Mouse (Mus musculus) CH12.LX (cell line): ENCODE data around the gene Olfr635. TPM values are rescaled to one million over a fixed set of nuclear protein-coding genes. Genes with fewer than 3 reads are reported as not detected.

Source experiments
- DNase-seq: peaks from one replicate; pipeline ENCODE4 v3.0.0-alpha.2; 2013; ENCODE audit errors: extremely low read depth
- H3K27ac ChIP-seq: 2 replicates; pipeline ENCODE4 v1.5.1; 2012; ENCODE audit warnings: low read depth, mild to moderate bottlenecking, control low read depth, moderate library complexity; ENCODE audit not compliant: insufficient read depth
- H3K27me3 ChIP-seq: replicated peaks from 2 replicates; pipeline ENCODE3; 2012; ENCODE audit warnings: inconsistent platforms
- H3K36me3 ChIP-seq, 2 experiments: replicated peaks in 1 of 2; 2 replicates each; pipeline versions ENCODE3 to v1.6.1; 2012; ENCODE audit warnings: inconsistent platforms in 1 of 2, low read length in 1 of 2, mild to moderate bottlenecking in 1 of 2, mixed read lengths in 1 of 2, moderate library complexity in 1 of 2; ENCODE audit not compliant: control insufficient read depth in 1 of 2, insufficient read depth in 1 of 2
- H3K4me1 ChIP-seq, 2 experiments: 2 replicates each; pipeline ENCODE4 v1.6.1; 2012; ENCODE audit warnings: inconsistent platforms in 1 of 2, moderate library complexity in 1 of 2; ENCODE audit not compliant: insufficient read depth in 2 of 2, control insufficient read depth in 1 of 2
- H3K4me2 ChIP-seq: 2 replicates; pipeline ENCODE4 v1.6.1; 2012; ENCODE audit warnings: low read depth, mild to moderate bottlenecking, control low read depth; ENCODE audit not compliant: poor library complexity, insufficient read depth, severe bottlenecking
- H3K4me3 ChIP-seq, 3 experiments: fragments of 150-350 bp in 1 of 3; sonication (generic) in 1 of 3; replicated peaks in 1 of 3; 2 replicates each; pipeline versions ENCODE3 to v1.5.1; 2011 to 2012; ENCODE audit warnings: low read depth in 2 of 3, low read length in 2 of 3, mild to moderate bottlenecking in 2 of 3, moderate library complexity in 2 of 3, control low read depth in 1 of 3, improper control_type of control experiment in 1 of 3, inconsistent platforms in 1 of 3, mixed read lengths in 1 of 3; ENCODE audit not compliant: poor library complexity in 1 of 3
- H3K79me2 ChIP-seq: replicated peaks from 2 replicates; pipeline ENCODE4 v1.6.1; 2012; ENCODE audit warnings: mild to moderate bottlenecking, moderate library complexity; ENCODE audit not compliant: control insufficient read depth, poor library complexity, insufficient read depth, severe bottlenecking; ENCODE audit errors: extremely low read depth
- H3K9ac ChIP-seq: 2 replicates; pipeline ENCODE4 v1.6.1; 2012; ENCODE audit warnings: low read depth, mild to moderate bottlenecking, control low read depth, moderate library complexity; ENCODE audit not compliant: insufficient read depth
- H3K9me3 ChIP-seq: replicated peaks from 2 replicates; pipeline ENCODE3; 2012; ENCODE audit warnings: low read length, inconsistent platforms, mixed read lengths
- CHD2 ChIP-seq: IDR thresholded peaks from 2 replicates; pipeline ENCODE4 v1.6.1; 2011; ENCODE audit warnings: low read length, improper control_type of control experiment
- CTCF ChIP-seq, 2 experiments: IDR thresholded peaks in 1 of 2; conservative IDR thresholded peaks in 1 of 2; 2 replicates each; pipeline ENCODE4 v1.5.1; 2011 to 2012; ENCODE audit warnings: low read depth in 2 of 2, low read length in 2 of 2, improper control_type of control experiment in 1 of 2, inconsistent platforms in 1 of 2, mild to moderate bottlenecking in 1 of 2, moderate library complexity in 1 of 2
- ELF1 ChIP-seq: IDR thresholded peaks from 2 replicates; pipeline ENCODE4 v1.6.1; 2014; ENCODE audit warnings: low read depth, mild to moderate bottlenecking, inconsistent platforms, low read length, improper control_type of control experiment
- EP300 ChIP-seq: IDR thresholded peaks from 2 replicates; pipeline ENCODE4 v1.6.1; 2011; ENCODE audit warnings: low read length, improper control_type of control experiment
- IRF4 ChIP-seq: IDR thresholded peaks from 2 replicates; pipeline ENCODE4 v1.6.1; 2014; ENCODE audit warnings: low read depth, mild to moderate bottlenecking, inconsistent platforms, low read length, improper control_type of control experiment
- JUN ChIP-seq: IDR thresholded peaks from 2 replicates; pipeline ENCODE4 v1.6.1; 2011; ENCODE audit warnings: low read depth, mild to moderate bottlenecking, low read length, improper control_type of control experiment, moderate library complexity; ENCODE audit not compliant: insufficient read depth
- MAZ ChIP-seq: IDR thresholded peaks from 2 replicates; pipeline ENCODE4 v1.6.1; 2012; ENCODE audit warnings: low read depth, mild to moderate bottlenecking, inconsistent platforms, low read length, improper control_type of control experiment, moderate library complexity
- MEF2A ChIP-seq: IDR thresholded peaks from 2 replicates; pipeline ENCODE4 v1.6.1; 2014; ENCODE audit warnings: low read depth, mild to moderate bottlenecking, inconsistent platforms, low read length, improper control_type of control experiment, borderline replicate concordance
- MXI1 ChIP-seq: IDR thresholded peaks from 2 replicates; pipeline ENCODE4 v1.6.1; 2011; ENCODE audit warnings: mild to moderate bottlenecking, low read depth, low read length, improper control_type of control experiment
- MYC ChIP-seq: IDR thresholded peaks from 2 replicates; pipeline ENCODE4 v1.6.1; 2011; ENCODE audit warnings: low read depth, mild to moderate bottlenecking, improper control_type of control experiment, low read length
- NRF1 ChIP-seq: IDR thresholded peaks from 2 replicates; pipeline ENCODE4 v1.6.1; 2014; ENCODE audit warnings: low read depth, mild to moderate bottlenecking, inconsistent platforms, low read length, improper control_type of control experiment, moderate library complexity
- POLR2A ChIP-seq: IDR thresholded peaks from 2 replicates; pipeline ENCODE4 v1.6.1; 2011; ENCODE audit warnings: low read depth, mild to moderate bottlenecking, improper control_type of control experiment, low read length
- TBP ChIP-seq: conservative IDR thresholded peaks from 2 replicates; pipeline ENCODE4 v1.6.1; 2011; ENCODE audit warnings: low read depth, low read length, improper control_type of control experiment
- TCF12 ChIP-seq: IDR thresholded peaks from 2 replicates; pipeline ENCODE4 v1.6.1; 2014; ENCODE audit warnings: low read depth, mild to moderate bottlenecking, inconsistent platforms, low read length, improper control_type of control experiment
- USF2 ChIP-seq: conservative IDR thresholded peaks from 2 replicates; pipeline ENCODE4 v1.6.1; 2011; ENCODE audit warnings: low read depth, low read length, improper control_type of control experiment
- ZKSCAN1 ChIP-seq: IDR thresholded peaks from 2 replicates; pipeline ENCODE4 v1.6.1; 2012; ENCODE audit warnings: low read depth, inconsistent platforms, low read length, improper control_type of control experiment, borderline replicate concordance
- ZMIZ1 ChIP-seq: IDR thresholded peaks from 2 replicates; pipeline ENCODE4 v1.6.1; 2012; ENCODE audit warnings: low read depth, mild to moderate bottlenecking, inconsistent platforms, low read length, improper control_type of control experiment
- ZNF384 ChIP-seq: IDR thresholded peaks from 2 replicates; pipeline ENCODE4 v1.6.1; 2012; ENCODE audit warnings: low read depth, low read length, improper control_type of control experiment, inconsistent platforms
- dilution Hi-C: fragments of 300-500 bp; cut with MboI; formaldehyde crosslinking; loops from 2 replicates; pipeline ENCODE4 v1.14.3; 2020; ENCODE audit warnings: low sequenced_read_pairs; ENCODE audit not compliant: extremely low pct_unique_long_range_greater_than_20kb, extremely low pct_ligation_motif_present
- in situ Hi-C: fragments of 300-500 bp; cut with MboI; formaldehyde crosslinking; loops from 3 replicates; pipeline ENCODE4 v1.14.3; 2019; ENCODE audit warnings: low sequenced_read_pairs, low pct_ligation_motif_present, low pct_unique_long_range_greater_than_20kb, mixed read lengths
- polyA plus RNA-seq: library from polyadenylated mRNA; unstranded; fragments of >175 nt; gene quantifications from 2 replicates; pipeline ENCODE4 v1.2.1, GENCODE M21; 2012; ENCODE audit warnings: low read depth; ENCODE audit not compliant: insufficient read length
- total RNA-seq, 2 experiments: library from RNA; depleted of rRNA; stranded (reverse); fragments of 300-350 nt in 1 of 2; fragments of >200 nt in 1 of 2; gene quantifications; 2 replicates each; pipeline ENCODE4 v1.2.3; 2012 to 2014

Olfr635 gene
- total and polyA plus RNA-seq, 3 experiments, result 0.03 TPM; not detected in 2

GRCm38 (mm10) chr7:104018953-104019352 is 48.0 kb downstream of the Olfr635 start:
- Histone ChIP-seq H3K27me3 (peaks cover 1% of the 10 kb centered on the region), H3K27ac (no peak overlapping the region), H3K9me3 (no peaks in the 10 kb centered on the region), H3K36me3 (no peaks in the 10 kb centered on the region), H3K79me2 (no peaks in the 10 kb centered on the region), H3K4me2 (no peak overlapping the region), H3K4me3 (no peak overlapping the region), H3K4me1 (no peaks in the 10 kb centered on the region), H3K9ac (no peak overlapping the region)
- in situ Hi-C loops (no loop called here), dilution Hi-C loops (no loop called here)
- TF ChIP-seq CTCF (conservative IDR thresholded peaks at IDR 0.05 in 1 of 2, IDR thresholded peaks at IDR 0.05 in 1 of 2; ENCODE audit: low read depth in 2 of 2, low read length in 2 of 2), result no peak
- TF ChIP-seq POLR2A, result no peak
- no peak for TF ChIP-seq TBP
- no peak for TF ChIP-seq USF2
- TF ChIP-seq NRF1, result no peak
- TF ChIP-seq IRF4, result no peak
- no peak for TF ChIP-seq TCF12
- TF ChIP-seq ELF1, result no peak
- no peak for TF ChIP-seq MXI1
- TF ChIP-seq MAZ, result no peak
- TF ChIP-seq ZMIZ1, result no peak
- TF ChIP-seq CHD2, result no peak
- no peak for DNase-seq

- in situ Hi-C loops (no loop called here), dilution Hi-C loops (no loop called here)
- Histone ChIP-seq H3K27ac (no peak overlapping the region), H3K4me2 (no peak overlapping the region), H3K9ac (no peak overlapping the region), H3K9me3 (no peaks in the 10 kb centered on the region), H3K79me2 (no peaks in the 10 kb centered on the region), H3K36me3 (no peaks in the 10 kb centered on the region), H3K27me3 (peaks cover 1% of the 10 kb centered on the region), H3K4me3 (no peak overlapping the region), H3K4me1 (no peaks in the 10 kb centered on the region)
- TF ChIP-seq EP300 (no peak), ZNF384 (no peak), CHD2 (no peak), MEF2A (no peak)
- no peak for DNase-seq
Measured at GRCm38 (mm10) chr7:104021651-104022050, 50.7 kb downstream of the Olfr635 start.

- dilution Hi-C loops, result no loop called here
- Histone ChIP-seq H3K27me3 (peaks cover 1% of the 10 kb centered on the region), H3K4me3 (no peak within 1 kb of the TSS), H3K4me1 (no peaks in the 10 kb centered on the region), H3K9ac (no peak within 1 kb of the TSS), H3K36me3 (no peaks in the 10 kb centered on the region), H3K27ac (no peak within 1 kb of the TSS), H3K4me2 (no peak within 1 kb of the TSS), H3K9me3 (no peaks in the 10 kb centered on the region), H3K79me2 (no peaks in the 10 kb centered on the region)
- in situ Hi-C loops, result no loop called here
- DNase-seq, result no peak
- TF ChIP-seq JUN (no peak), ZKSCAN1 (no peak), NRF1 (no peak), MYC (no peak), ELF1 (no peak), USF2 (no peak)
Measured at GRCm38 (mm10) chr7:104025473-104025872, 54.5 kb downstream of the Olfr635 start, which contains the start of gene Olfr640. Gene Olfr640 (minus strand): TSS chr7:104025573.
